Comparison of ENCODE assay signal across 9 mouse cellular contexts in genomic region chr10:83073119-83073518, GRCm38 (mm10).
DNase-seq lines count a peak whose midpoint lies in the region; ATAC-seq and TF ChIP-seq lines count a peak whose summit lies in the region.
"Had no signal": no experiment of that assay in that cellular context is flagged by ENCODE, and none has a peak within 500 bp of the region (broad histone marks: within the 10 kb centered on the region; RNA-seq: fewer than 3 reads in every experiment).

No protein-coding gene starts in this region.

- peaks cover 3% of the 10 kb centered on the region; the same call in 1 of the 2 replicates for H3K4me1 ChIP-seq in hindbrain, embryonic 16.5 days (ENCODE audit: control insufficient read depth, insufficient read depth, low read depth, low read length)

- no peaks in the 10 kb centered on the region for H3K36me3 ChIP-seq in hindbrain, embryonic 16.5 days (ENCODE audit: control insufficient read depth, insufficient read depth, low read length)

- WGBS in hindbrain, embryonic 16.5 days = 53% methylated on average over 7 of the region's 7 CpGs

- no peaks in the 10 kb centered on the region for H3K9me3 ChIP-seq in hindbrain, embryonic 16.5 days (ENCODE audit: control insufficient read depth, low read length)

- DNase-seq in left cerebral cortex, postnatal 4 days = peak; percentile 13
- no peak for DNase-seq in left cerebral cortex, adult 2 months (ENCODE audit: extremely low spot score in 1 of 2, low spot score in 2 of 2)
- DNase-seq in WW6 (ENCODE audit: low read depth, low spot score) = peak; percentile 9
- peak; percentile 75 for DNase-seq in retina, postnatal 1 day
- DNase-seq in frontal cortex, adult 2 months (ENCODE audit: extremely low spot score in 1 of 2, low spot score in 1 of 2) = no peak
- no peak for DNase-seq in ovary, postnatal 10 days (ENCODE audit: low spot score)
- no peak for DNase-seq in cerebellum, postnatal 25 days

- no peak for TF ChIP-seq CTCF in left cerebral cortex, adult 2 months (IDR thresholded peaks at IDR 0.05)

- H3K27me3 ChIP-seq in hindbrain, embryonic 16.5 days (replicated peaks; ENCODE audit: control insufficient read depth, insufficient read depth, low read length) = no peaks in the 10 kb centered on the region
- H3K27me3 ChIP-seq: Patski had no signal

- no peak overlapping the region for H3K27ac ChIP-seq in left cerebral cortex, adult 2 months
- H3K27ac ChIP-seq in hindbrain, embryonic 16.5 days (ENCODE audit: low read depth, low read length) = no peak overlapping the region

- H3K4me3 ChIP-seq in left cerebral cortex, adult 2 months = no peak overlapping the region
- no peak overlapping the region for H3K4me3 ChIP-seq in hindbrain, embryonic 16.5 days (ENCODE audit: low read length)

- ATAC-seq in hindbrain, embryonic 16.5 days = peak; percentile 34; the same call in 1 of the 2 replicates
- ATAC-seq: Patski had no signal

- no peak overlapping the region for H3K9ac ChIP-seq in hindbrain, embryonic 16.5 days (ENCODE audit: low read depth, low read length)

- intact Hi-C loops in left cerebral cortex, postnatal 4 days (cut with DNase I) = no loop called here
- intact Hi-C loops in left cerebral cortex, adult 2 months (cut with DNase I) = no loop called here

- no peak overlapping the region for H3K4me2 ChIP-seq in hindbrain, embryonic 16.5 days (ENCODE audit: low read length)

Comparison
In these comparisons a context has a peak if more than half of its experiments do, and no peak if none do; other contexts are left out.
1. DNase-seq: peak in left cerebral cortex, postnatal 4 days (single experiment), WW6 (single experiment) and retina, postnatal 1 day (single experiment); none in left cerebral cortex, adult 2 months (0 of 2), frontal cortex, adult 2 months (0 of 2), ovary, postnatal 10 days (single experiment) and cerebellum, postnatal 25 days (0 of 2).